Mouse (Mus musculus) embryonic facial prominence, embryonic 10.5 days (tissue): ENCODE results near the gene Igbp1. TPM values are rescaled to one million over a fixed set of nuclear protein-coding genes. Genes with fewer than 3 reads are reported as not detected.
A peak's percentile ranks its signal among the peaks of the same experiment; 100 is the strongest.

Experiments
- DNase-seq: peaks from one replicate; pipeline ENCODE4 v3.0.0-alpha.2; 2017; ENCODE audit warnings: low spot score
- H3K27ac ChIP-seq: fragments of 300-500 bp; sonication (generic); replicated peaks from 2 replicates; pipeline ENCODE4 v1.5.1; 2016; ENCODE audit warnings: mild to moderate bottlenecking
- H3K27me3 ChIP-seq: fragments of 300-500 bp; sonication (generic); replicated peaks from 2 replicates; pipeline ENCODE4 v1.6.1; 2016; ENCODE audit warnings: low read depth, mild to moderate bottlenecking; ENCODE audit not compliant: poor library complexity, severe bottlenecking
- H3K36me3 ChIP-seq: fragments of 300-500 bp; sonication (generic); replicated peaks from 2 replicates; pipeline ENCODE4 v1.6.1; 2016; ENCODE audit warnings: mild to moderate bottlenecking, moderate library complexity
- H3K4me1 ChIP-seq: fragments of 300-500 bp; sonication (generic); 2 replicates; pipeline ENCODE4 v1.6.1; 2016
- H3K4me3 ChIP-seq: fragments of 300-500 bp; sonication (generic); 2 replicates; pipeline ENCODE4 v1.5.1; 2016; ENCODE audit warnings: mild to moderate bottlenecking, moderate library complexity
- H3K9me3 ChIP-seq: fragments of 300-500 bp; sonication (generic); 2 replicates; pipeline ENCODE4 v1.6.1; 2016; ENCODE audit warnings: mild to moderate bottlenecking
- WGBS: fragments of 180-500 bp; shearing (Covaris S2); methylation state at CpG from one replicate; pipeline ENCODE4 v1.1.7; 2016; 5-methylcytosine and 5-hydroxymethylcytosine counted together
- polyA plus RNA-seq: library from polyadenylated mRNA; unstranded; fragments of >200 nt; fragmentation: Nextera tagmentation; extraction: Ambion mirVana; gene quantifications from 2 replicates; pipeline ENCODE4 v1.2.1, GENCODE M21; 2016

The Igbp1 gene
- 40.5 and 43.0 TPM in 2 replicates for polyA plus RNA-seq

- Histone ChIP-seq H3K4me3 (peak within 1 kb of the TSS; percentile 69), H3K27ac (peak within 1 kb of the TSS; percentile 80), H3K4me1 (peaks cover 8% of the 10 kb centered on the region), H3K36me3 (peaks cover 25% of the 10 kb centered on the region), H3K27me3 (peaks cover 70% of the 10 kb centered on the region), H3K9me3 (no peaks in the 10 kb centered on the region)
- 19% methylated on average over 32 of the region's 32 CpGs for WGBS
- peak; percentile 83 for DNase-seq
These were observed at the start of gene Igbp1 for GRCm38 (mm10) chrX:100494068-100494978. TSS of gene Igbp1 (plus strand) at chrX:100494291.

- Histone ChIP-seq H3K27me3 (peaks cover 96% of the 10 kb centered on the region), H3K27ac (no peak overlapping the region), H3K9me3 (no peaks in the 10 kb centered on the region), H3K36me3 (no peaks in the 10 kb centered on the region), H3K4me3 (no peak overlapping the region), H3K4me1 (no peaks in the 10 kb centered on the region)
- WGBS: 64% methylated on average over 4 of the region's 4 CpGs
- no peak for DNase-seq
These were observed 26.0 kb upstream of the Igbp1 start for GRCm38 (mm10) chrX:100468047-100468446.

- H3K27me3 ChIP-seq: peaks cover 93% of the 10 kb centered on the region
- no peak for DNase-seq
- WGBS: 89% methylated on average over 3 of the region's 3 CpGs
These were observed 24.0 kb upstream of the Igbp1 start for GRCm38 (mm10) chrX:100470126-100470525.

DNA sequence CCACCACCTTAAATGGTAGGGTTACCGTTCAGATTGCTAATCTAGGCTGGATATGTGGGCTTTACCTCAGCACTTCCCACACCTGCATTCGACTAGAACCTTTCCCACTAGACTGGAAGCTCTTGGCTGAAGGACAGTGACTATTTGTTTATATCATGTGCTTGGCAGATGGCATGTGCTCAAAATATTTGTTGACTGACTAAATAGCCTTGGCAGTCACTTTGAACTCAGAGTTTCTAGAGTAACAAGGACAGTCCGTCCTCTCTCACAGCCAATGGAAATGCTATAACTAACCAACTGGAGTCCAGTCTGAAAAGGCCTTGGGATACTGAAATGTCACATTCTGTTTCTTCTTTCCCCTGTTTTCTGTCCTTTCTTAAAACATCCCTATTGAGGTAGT is 22.6 kb upstream of the Igbp1 start:
- Histone ChIP-seq H3K27ac (no peak overlapping the region), H3K4me1 (no peaks in the 10 kb centered on the region), H3K4me3 (no peak overlapping the region), H3K36me3 (no peaks in the 10 kb centered on the region), H3K27me3 (peaks cover 95% of the 10 kb centered on the region), H3K9me3 (no peaks in the 10 kb centered on the region)
- WGBS: 87% methylated on average over 3 of the region's 3 CpGs
- DNase-seq: no peak

More at GRCm38 (mm10) chrX:100470126-100470525, 24.0 kb upstream of the Igbp1 start:
- no peaks in the 10 kb centered on the region for H3K9me3 ChIP-seq
- no peaks in the 10 kb centered on the region for H3K4me1 ChIP-seq
- no peak overlapping the region for H3K4me3 ChIP-seq
- no peak overlapping the region for H3K27ac ChIP-seq
- H3K36me3 ChIP-seq: no peaks in the 10 kb centered on the region

DNA sequence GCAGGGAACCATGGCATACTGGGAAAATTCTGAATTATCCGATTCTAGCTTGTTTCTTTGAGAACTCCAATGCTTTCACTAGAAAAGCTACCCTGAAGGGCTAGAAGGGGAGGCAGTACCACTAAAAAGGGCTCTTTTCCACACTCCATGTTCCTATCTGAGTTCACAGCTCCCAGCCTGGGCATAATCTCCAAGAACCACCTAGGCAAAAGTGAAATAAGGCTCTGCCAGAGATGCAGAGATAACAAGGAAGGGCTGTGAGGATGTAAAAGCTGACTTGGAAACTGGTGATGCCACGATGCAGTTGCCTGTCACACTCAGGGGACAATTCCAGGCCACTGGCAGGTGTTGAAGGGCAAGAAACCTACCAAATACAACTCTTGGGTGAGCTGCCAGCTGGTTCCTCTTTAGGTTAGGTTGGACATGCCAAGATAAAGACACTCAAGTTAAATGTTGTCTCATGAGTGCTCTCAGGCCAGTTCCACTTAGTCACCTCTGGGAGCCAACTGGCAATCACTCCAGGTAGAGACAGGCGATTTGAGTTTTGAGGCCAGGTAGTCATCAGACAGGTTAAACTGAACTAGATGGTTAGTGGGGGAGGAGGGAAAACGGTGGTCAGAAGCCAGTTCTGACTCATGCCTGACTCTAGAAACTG is 18.4 kb upstream of the Igbp1 start:
- Histone ChIP-seq H3K4me3 (no peak overlapping the region), H3K27ac (no peak overlapping the region), H3K9me3 (no peaks in the 10 kb centered on the region), H3K4me1 (no peaks in the 10 kb centered on the region), H3K27me3 (peaks cover 90% of the 10 kb centered on the region), H3K36me3 (no peaks in the 10 kb centered on the region)
- 71% methylated on average over 4 of the region's 4 CpGs for WGBS
- no peak for DNase-seq

DNA sequence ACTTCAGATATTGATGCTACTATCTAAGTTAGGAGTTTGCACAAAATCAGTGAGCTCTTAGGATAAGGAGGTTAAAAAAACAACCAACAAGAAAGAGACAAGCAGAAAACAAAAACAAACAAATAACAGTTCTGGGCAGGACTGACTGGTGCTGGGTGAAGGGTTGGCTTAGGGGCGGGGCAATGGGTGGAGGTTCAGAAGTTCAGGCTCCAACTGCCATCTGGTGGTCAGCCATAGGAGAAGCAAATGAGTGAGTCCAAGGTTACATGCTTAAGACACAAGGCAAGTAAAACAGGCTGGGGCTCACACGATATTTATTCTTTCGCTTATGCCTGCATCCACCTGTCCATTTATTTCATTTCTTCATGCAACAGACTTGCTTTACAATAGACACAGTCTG is 13.8 kb upstream of the Igbp1 start:
- no peak overlapping the region for H3K4me3 ChIP-seq
- H3K9me3 ChIP-seq: no peaks in the 10 kb centered on the region
- H3K27me3 ChIP-seq: peaks cover 77% of the 10 kb centered on the region
- DNase-seq: peak; percentile 63
- H3K4me1 ChIP-seq: no peaks in the 10 kb centered on the region
- no peak overlapping the region for H3K27ac ChIP-seq
- WGBS: 33% methylated on average over 3 of the region's 3 CpGs
- H3K36me3 ChIP-seq: no peaks in the 10 kb centered on the region

GRCm38 (mm10) chrX:100493500-100494067 is 507 bp upstream of the Igbp1 start:
- Histone ChIP-seq H3K36me3 (peaks cover 20% of the 10 kb centered on the region), H3K27ac (peak overlapping the region; percentile 30; the same call in 1 of the 2 replicates), H3K9me3 (no peaks in the 10 kb centered on the region), H3K27me3 (peaks cover 71% of the 10 kb centered on the region), H3K4me3 (peak overlapping the region; percentile 69), H3K4me1 (peaks cover 8% of the 10 kb centered on the region)
- no peak for DNase-seq
- 18% methylated on average over 22 of the region's 22 CpGs for WGBS

DNA sequence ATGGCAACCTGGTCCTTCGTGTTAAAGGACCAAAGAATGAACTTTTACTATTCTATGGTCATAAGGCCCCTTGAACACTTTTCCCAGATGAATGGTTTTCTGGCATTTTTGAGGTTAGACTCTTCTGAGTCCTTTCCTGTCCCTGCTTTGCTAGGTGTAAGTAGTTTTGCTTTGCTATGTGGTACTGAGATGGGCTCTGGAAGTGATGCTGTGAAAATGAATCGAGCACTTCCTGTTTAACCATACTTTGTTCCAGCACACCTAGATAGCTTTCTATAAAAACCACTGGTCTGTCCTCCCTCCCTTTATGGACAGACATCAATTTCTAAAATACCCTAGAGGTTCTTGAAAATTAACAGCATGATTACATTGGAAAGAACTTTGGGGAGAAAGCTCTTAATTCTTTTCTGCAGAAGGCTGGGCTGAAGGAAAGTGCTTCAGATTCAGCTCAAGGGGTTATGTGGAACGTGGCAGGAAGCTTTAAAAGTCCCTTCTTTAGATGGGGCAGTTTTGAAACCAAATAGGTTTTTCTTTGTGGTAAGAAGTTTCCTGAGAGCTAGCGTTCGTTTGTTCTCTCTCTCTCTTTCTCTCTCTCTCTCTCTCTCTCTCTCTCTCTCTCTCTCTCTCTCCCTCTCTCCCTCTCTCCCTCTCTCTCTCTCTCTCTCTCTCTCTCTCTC is 10.2 kb downstream of the Igbp1 start:
- H3K4me3 ChIP-seq: no peak overlapping the region
- 84% methylated on average over 5 of the region's 5 CpGs for WGBS
- H3K4me1 ChIP-seq: no peaks in the 10 kb centered on the region
- H3K27me3 ChIP-seq: peaks cover 77% of the 10 kb centered on the region
- no peaks in the 10 kb centered on the region for H3K9me3 ChIP-seq
- H3K27ac ChIP-seq: no peak overlapping the region
- peaks cover 59% of the 10 kb centered on the region for H3K36me3 ChIP-seq
- DNase-seq: no peak

DNA sequence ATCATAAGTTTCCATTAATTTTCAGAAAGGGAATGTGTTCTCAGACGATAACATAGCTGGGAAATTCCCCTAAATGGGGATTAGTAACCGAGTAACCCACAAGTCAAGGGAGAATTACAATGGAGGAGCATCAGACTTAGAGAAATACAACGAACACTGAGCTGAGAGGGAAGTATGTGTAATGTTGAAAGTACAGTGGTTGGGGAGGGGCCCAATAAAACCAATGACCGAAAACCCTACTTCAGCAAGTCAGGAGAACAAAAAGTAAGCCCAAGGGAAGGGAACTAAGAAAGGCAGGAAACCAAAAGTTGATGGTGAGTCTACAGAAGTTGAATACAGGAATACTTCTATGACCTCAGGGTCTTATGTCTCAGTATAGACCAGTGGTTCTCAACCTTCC is 14.1 kb downstream of the Igbp1 start:
- DNase-seq: no peak
- Histone ChIP-seq H3K27me3 (peaks cover 74% of the 10 kb centered on the region), H3K9me3 (no peaks in the 10 kb centered on the region), H3K27ac (no peak overlapping the region), H3K36me3 (peaks cover 48% of the 10 kb centered on the region), H3K4me3 (no peak overlapping the region), H3K4me1 (no peaks in the 10 kb centered on the region)
- whole genome bisulfite sequencing: 90% methylated on average over 4 of the region's 4 CpGs

DNA sequence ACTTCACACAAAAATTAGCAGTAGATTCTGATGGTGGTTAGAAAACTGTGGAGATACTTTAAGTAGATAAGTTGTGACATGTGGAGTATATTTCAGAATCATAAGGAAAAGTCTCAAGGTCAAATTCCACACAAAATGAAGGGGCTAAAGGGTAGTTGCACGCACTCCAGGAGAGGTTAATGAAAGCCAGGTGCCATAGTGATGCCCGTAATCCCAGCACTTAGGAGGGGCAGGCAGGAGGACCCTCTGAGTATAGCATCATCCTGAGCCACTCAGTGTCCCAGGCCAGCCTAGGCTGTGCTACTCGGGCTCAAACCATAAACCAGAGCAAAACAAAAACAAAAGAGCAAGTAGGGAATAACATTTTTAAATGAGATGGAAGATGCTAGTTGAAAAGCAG is 15.8 kb downstream of the Igbp1 start:
- Histone ChIP-seq H3K27ac (no peak overlapping the region), H3K27me3 (peaks cover 64% of the 10 kb centered on the region), H3K4me3 (no peak overlapping the region), H3K4me1 (no peaks in the 10 kb centered on the region), H3K9me3 (no peaks in the 10 kb centered on the region), H3K36me3 (peaks cover 41% of the 10 kb centered on the region)
- DNase-seq: peak; percentile 53
- WGBS: 45% methylated on average over 3 of the region's 3 CpGs

DNA sequence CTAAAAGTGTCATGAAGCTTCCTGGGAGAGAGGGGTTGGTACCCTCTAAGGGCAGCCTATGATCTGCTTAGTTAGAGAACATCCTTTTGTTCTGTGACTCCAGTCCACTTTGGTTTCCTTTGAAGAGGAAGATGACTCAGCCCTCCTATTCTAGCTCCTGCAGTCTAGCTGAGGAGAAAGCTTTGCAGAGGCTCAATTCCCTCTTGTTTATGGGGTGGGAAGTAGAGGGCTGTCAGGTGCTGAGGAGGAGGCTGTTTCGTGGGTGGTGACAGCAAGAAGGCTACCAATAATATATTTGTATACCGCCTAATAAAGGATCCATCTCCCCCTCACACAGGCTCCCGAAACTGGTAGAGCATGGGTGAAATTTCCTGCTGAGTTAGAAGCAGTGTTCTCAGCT is 22.6 kb downstream of the Igbp1 start:
- H3K36me3 ChIP-seq: peaks cover 37% of the 10 kb centered on the region
- DNase-seq: no peak
- no peaks in the 10 kb centered on the region for H3K4me1 ChIP-seq
- H3K27me3 ChIP-seq: peaks cover 74% of the 10 kb centered on the region
- H3K4me3 ChIP-seq: no peak overlapping the region
- WGBS: 84% methylated on average over 3 of the region's 3 CpGs
- no peaks in the 10 kb centered on the region for H3K9me3 ChIP-seq
- H3K27ac ChIP-seq: no peak overlapping the region

GRCm38 (mm10) chrX:100517626-100518025 is 23.5 kb downstream of the Igbp1 start:
- DNase-seq: no peak
- Histone ChIP-seq H3K4me3 (no peak overlapping the region), H3K27ac (no peak overlapping the region), H3K9me3 (no peaks in the 10 kb centered on the region), H3K27me3 (peaks cover 77% of the 10 kb centered on the region), H3K4me1 (no peaks in the 10 kb centered on the region), H3K36me3 (peaks cover 34% of the 10 kb centered on the region)
- 93% methylated on average over 6 of the region's 6 CpGs for WGBS
